Mouse (Mus musculus) thymus, postnatal 36 days (tissue): ENCODE results near the gene Ankrd27.
A peak's percentile ranks its signal among the peaks of the same experiment; 100 is the strongest.

Source experiments
- DNase-seq, 2 experiments: peaks; one replicate each; pipeline ENCODE4 v3.0.0; 2022; ENCODE audit warnings: mixed read lengths in 2 of 2

Gene Ankrd27

GRCm38 (mm10) chr7:35584068-35584785, 1.8 kb upstream of the Ankrd27 start:
- DNase-seq, result no peak

- peak; percentile 25 to 41 for DNase-seq
Observed at GRCm38 (mm10) chr7:35584786-35585190, 1.3 kb upstream of the Ankrd27 start.

GRCm38 (mm10) chr7:35585191-35586054, 621 bp upstream of the Ankrd27 start, which contains the start of gene Rgs9bp:
Gene Rgs9bp, minus strand, starts transcription at chr7:35585582.
- peak; percentile 48 to 57 for DNase-seq

- peak in 1 of 2 experiments; percentile 30 for DNase-seq
Observed at GRCm38 (mm10) chr7:35586906-35587445, 932 bp downstream of the Ankrd27 start.

GRCm38 (mm10) chr7:35587728-35588127, 1.7 kb downstream of the Ankrd27 start:
- DNase-seq, result no peak

- no peak for DNase-seq
Observed at GRCm38 (mm10) chr7:35588680-35589428, 2.8 kb downstream of the Ankrd27 start.

GRCm38 (mm10) chr7:35589485-35589884, 3.4 kb downstream of the Ankrd27 start:
- DNase-seq, result no peak

- no peak for DNase-seq
Observed at GRCm38 (mm10) chr7:35590731-35591191, 4.7 kb downstream of the Ankrd27 start.

- no peak for DNase-seq
Observed at GRCm38 (mm10) chr7:35594311-35594710, 8.3 kb downstream of the Ankrd27 start.

- no peak for DNase-seq
Observed at GRCm38 (mm10) chr7:35599492-35599891, 13.4 kb downstream of the Ankrd27 start.

- DNase-seq, result no peak
Observed at GRCm38 (mm10) chr7:35600031-35600430, 14.0 kb downstream of the Ankrd27 start.

- no peak for DNase-seq
Observed at GRCm38 (mm10) chr7:35601106-35601505, 15.1 kb downstream of the Ankrd27 start.

GRCm38 (mm10) chr7:35602766-35603165, 16.7 kb downstream of the Ankrd27 start:
- DNase-seq, result no peak

- DNase-seq, result no peak
Observed at GRCm38 (mm10) chr7:35606816-35607215, 20.8 kb downstream of the Ankrd27 start.

GRCm38 (mm10) chr7:35609245-35609644, 23.2 kb downstream of the Ankrd27 start:
- no peak for DNase-seq

- DNase-seq, result no peak
Observed at GRCm38 (mm10) chr7:35617513-35617912, 31.5 kb downstream of the Ankrd27 start.

- DNase-seq, result no peak
Observed at GRCm38 (mm10) chr7:35622626-35623025, 36.6 kb downstream of the Ankrd27 start.

- DNase-seq, result no peak
Observed at GRCm38 (mm10) chr7:35626038-35626437, 40.0 kb downstream of the Ankrd27 start.

- no peak for DNase-seq
Observed at GRCm38 (mm10) chr7:35627371-35627770, 41.3 kb downstream of the Ankrd27 start.

- peak; percentile 29 to 35 for DNase-seq
Observed at GRCm38 (mm10) chr7:35628496-35628895, 42.5 kb downstream of the Ankrd27 start.

- peak in 1 of 2 experiments; percentile 25 for DNase-seq
Observed at GRCm38 (mm10) chr7:35636229-35636628, 50.2 kb downstream of the Ankrd27 start.

GRCm38 (mm10) chr7:35636874-35637273, 50.8 kb downstream of the Ankrd27 start:
- no peak for DNase-seq

GRCm38 (mm10) chr7:35640072-35640471, 54.0 kb downstream of the Ankrd27 start:
- no peak for DNase-seq
